Mouse (Mus musculus): ENCODE results near the gene Col6a5.

The Col6a5 gene

DNA sequence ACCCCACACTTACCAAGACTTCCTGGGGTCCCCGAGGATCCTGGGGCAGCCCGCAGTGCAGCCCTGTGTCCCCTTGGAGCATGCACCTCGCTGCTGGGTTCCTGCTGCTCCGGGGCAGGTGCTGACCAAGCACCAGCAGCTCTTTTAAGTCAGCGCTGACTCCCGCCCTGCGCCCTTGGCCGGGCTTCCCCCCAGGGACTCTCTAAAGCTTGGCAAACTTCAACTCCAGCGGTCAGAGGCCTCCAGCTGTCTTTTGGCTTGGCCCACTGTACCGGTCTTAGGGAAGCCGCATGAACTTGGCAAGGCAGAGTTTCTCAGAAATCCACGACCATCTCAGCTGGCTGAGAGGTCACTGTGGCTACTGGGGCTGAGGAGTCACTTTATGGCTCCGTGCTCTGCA lies at the start of gene Col6a5:
TSS of gene Col6a5 (minus strand) at position 111 of the 400 bp plus-strand sequence.
- peak; percentile 66 for DNase-seq

DNA sequence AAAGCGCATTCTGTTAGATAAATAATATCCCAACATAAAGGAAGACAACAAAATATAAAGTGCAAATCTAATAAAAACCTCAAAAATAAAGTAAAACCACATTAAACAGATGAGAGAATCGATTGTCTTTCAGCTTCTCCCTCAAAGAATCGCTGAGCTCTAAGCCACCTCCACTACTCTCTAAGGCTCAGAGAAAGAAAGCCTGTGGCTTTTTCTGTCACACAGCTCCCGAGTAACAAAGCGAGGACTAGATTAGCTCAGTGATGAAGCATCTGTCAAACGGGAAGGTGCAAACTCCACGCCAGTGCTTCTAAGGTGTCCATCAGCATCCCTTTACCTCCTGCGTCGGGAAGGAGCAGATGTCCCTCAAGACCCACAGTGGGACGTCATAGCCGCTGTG lies 37.5 kb upstream of the Col6a5 start:
- no peak for DNase-seq

DNA sequence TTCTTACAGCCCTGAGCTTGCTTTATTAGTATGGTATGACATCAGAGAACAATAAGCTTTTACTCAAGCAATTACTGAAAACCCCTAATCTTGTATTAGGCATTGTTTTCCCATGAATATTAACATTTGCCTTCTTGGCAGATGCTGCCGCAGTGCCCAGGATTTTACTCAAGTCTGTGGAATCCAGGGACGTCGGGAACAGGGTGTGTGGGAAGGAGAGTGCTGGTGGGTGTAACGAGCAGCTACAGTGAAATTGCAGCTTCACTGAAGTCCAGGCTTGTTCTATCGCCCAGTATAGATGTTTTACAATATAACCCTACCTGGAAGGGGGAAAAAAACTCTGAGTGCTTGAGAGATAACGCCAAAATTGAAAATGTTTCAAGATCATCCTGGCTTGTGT lies 32.0 kb upstream of the Col6a5 start:
- no peak for DNase-seq

DNA sequence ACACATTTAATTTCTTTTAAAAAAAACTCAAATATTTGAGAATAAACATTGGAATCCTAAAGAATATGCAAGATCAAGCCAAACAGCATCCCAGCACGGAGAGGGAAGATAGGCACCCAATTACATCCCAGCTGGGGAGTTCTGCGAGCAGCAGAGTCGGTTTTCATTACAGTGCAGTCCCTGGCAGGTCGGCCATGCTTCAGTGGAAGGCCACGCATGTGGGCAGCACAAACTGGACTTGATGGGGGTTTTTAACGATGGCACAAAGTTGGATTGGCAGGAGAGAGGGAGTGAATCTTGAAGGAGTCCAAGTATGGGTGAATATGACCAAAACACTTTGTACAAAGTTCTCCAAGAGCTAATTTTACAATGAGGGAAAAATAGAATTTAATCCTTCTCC lies 29.7 kb upstream of the Col6a5 start:
- DNase-seq: no peak

DNA sequence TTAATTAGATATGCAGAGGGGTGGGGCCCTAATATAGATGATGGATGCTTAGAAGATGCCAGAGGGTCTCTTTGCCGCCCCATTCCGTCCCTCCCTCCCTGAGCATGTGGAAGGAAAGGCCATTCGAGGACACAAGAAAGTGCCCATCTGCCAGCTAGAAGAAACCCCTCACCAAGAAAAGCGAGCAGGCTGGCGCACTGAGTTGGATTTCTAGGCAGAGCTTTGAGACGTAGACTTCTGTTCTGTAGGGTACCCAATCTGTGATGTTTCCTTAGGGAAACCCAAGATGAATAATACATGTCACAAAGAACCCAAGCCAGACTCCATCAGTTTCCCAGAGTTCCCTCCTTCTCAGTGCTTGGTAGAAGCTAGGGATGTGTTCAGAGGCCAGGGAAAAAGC lies 29.0 kb upstream of the Col6a5 start:
- no peak for DNase-seq

DNA sequence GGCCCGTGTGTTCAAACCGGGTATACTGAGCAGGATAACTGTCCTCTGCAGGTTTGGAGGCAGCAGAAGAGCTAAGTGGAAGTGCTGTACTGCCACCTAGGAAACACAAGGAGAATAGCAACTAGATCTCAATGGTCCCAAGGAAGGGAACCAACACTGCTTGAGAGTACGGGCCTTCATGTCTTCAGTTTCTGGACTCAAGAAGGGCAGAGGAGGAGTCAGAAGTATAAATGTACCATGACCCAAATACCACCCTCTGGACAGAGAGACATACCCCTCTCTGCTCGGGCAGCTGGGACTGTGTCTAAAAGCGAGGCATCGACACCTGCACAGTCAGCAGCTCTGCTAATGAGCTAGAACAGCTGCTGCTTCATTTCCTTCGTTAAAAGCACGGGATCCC lies 27.7 kb upstream of the Col6a5 start:
- DNase-seq: no peak

DNA sequence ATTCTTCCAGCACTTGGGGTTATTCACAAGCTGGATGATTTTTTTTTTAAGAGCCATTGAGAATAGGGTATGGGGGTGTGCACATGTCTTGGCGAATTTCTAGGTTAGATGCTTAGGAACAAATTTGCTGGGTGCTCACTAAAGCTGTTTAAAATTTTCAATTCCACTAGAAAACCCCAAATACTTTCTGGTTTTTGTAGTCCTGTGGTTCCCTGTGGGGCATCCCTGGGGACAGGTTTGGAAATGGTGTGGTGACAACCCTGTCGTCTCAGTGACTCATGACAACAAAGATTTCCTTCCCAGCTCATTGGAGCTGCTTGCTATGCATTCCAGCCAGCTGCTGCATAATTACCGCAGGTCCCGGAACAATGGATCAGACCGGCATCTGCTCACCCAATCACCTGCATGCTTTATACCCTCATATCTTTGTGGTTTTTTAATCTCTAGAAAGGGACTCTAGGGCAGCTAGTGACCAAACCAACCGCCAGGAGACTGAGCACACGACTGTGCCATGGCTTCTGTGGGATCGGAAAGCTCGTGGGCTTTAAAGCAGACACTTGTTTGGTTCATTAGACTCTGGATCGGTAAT lies 24.6 kb upstream of the Col6a5 start:
- no peak for DNase-seq

DNA sequence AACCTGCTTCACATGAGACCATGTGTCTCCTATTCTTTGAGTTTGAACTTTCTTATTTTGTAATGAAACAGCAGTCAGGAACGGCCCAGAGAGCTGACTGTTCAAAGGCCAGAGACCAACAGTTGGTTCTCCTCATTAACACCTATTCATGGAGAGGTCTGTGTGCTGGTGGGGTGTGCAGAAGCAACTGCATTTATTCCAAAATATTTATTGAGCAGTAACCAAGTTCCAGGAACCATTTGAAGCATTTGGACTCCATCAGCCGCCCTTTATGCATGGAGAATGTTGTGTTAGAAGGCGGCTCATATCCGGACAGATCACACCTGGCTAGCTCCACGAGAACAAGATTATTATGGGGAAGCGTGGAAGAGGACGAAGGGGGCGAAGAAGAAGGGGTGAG lies 18.0 kb upstream of the Col6a5 start:
- DNase-seq: peak; percentile 47

DNA sequence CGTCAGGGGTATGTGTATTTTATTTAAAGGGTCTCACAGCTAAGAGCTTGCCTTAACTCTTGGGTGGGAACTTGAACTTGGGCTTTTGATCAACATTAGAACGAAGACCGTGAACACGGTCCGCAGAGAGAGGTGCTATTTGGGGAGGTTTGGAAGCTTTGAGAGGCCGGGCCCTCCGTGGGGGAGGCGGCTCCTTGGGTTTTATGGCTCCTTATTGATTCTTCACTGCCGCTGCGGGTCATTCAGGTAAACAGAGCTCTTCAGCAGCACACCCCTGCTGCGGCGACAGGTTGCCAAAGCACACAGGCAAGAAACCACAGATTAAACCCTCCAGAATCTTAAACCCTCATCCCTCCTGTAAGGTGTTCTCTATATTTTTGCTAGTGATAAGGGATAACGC lies 16.4 kb upstream of the Col6a5 start:
- DNase-seq: no peak

DNA sequence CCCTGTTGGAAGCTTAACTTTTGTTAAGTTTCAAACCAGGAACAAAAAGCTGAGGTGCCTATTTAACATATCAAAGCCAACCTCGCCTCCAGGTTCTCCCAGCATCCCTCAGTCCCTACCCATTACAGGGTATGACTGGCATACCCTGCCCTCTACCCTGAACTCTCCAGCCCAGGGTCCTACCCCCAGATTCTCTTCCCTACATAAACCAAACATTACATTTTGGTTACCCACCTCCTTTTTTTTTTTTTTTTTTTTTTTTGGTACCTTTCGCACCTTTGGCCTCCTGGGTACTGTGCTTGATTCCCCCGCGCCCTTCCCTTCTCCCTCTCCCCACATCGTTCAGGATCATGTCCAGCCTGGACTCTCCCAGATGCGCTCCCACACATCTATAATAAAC lies 15.9 kb upstream of the Col6a5 start:
- no peak for DNase-seq

DNA sequence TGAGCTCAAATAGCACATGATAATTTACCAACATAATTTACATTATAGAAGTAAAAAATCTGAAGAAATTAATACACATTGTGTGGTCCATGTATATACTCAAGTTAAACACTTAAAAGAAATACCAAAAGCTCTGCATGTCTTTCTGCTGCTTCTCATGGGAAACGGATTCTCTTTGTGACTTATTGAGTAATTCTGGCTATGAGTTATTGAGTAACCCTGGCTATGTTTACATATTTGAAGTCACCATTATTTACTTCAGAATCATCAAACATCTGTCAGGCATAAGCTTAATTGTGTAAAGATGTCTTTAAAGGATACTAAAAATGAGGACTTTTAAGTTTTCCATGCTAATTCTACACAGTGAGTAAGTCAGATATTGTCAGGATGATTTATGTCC lies 13.3 kb upstream of the Col6a5 start:
- DNase-seq: no peak

DNA sequence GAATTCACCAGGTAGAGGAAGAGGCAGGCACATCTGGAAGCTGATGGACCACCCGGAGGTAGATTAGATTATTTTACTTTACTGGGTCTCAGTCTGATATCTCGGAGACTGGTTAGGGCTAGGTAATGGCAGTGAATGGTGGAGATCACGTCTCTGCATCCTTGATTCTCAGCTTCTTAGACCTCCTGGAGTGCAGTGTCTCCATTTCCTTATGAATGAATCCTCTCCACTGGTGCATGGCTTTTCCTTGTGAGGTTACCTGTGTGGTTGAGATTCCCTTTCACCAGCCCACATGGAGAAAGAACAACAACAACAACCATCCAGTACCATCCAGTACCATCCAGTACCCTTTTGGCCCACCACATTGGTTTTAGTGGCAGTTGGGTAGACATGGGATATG lies 11.6 kb upstream of the Col6a5 start:
- DNase-seq: no peak

DNA sequence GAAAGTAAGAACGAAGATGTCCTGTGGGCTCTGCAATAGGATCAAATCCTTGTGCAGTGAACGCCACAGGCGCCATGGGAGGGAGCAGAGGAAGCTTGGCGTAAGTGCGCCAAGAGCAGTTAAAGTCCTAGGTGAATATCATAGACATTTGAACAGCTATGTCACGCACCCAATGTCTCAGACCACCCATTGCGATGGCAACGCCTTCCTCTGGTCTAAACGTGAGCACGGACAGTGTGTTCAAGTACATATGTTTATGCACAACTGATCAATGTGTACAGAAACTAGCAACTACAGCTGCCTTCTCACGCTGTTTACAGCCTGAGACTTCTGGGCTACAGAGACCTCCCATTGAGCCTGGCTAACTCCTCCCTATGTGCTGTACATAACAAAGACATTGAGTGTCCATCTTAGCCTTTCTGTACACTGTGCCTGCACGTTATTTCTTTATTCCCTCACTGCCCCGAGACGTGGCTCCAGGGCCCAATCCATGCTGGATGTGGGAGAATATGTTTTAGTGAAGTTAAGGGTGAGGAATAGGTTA lies 11.0 kb upstream of the Col6a5 start:
- DNase-seq: no peak

DNA sequence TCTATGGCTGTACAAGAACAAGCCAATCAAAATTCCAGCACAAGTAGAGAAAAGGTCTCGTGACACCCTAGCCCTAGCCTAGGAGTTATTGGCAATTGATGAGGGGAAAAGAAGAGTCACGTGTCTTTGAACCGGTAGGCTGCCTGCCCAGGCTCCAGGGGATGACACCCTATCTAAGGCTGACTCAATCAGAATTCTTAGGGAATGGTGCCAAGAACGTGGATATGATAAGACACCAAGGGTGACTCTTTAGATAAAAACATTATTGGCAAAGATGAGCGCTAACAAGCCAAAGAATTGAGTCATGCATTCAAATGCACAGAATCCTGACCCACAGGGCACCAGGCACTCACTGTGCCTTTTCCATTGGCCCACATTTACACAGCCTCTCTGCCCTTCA lies 10.5 kb upstream of the Col6a5 start:
- no peak for DNase-seq

DNA sequence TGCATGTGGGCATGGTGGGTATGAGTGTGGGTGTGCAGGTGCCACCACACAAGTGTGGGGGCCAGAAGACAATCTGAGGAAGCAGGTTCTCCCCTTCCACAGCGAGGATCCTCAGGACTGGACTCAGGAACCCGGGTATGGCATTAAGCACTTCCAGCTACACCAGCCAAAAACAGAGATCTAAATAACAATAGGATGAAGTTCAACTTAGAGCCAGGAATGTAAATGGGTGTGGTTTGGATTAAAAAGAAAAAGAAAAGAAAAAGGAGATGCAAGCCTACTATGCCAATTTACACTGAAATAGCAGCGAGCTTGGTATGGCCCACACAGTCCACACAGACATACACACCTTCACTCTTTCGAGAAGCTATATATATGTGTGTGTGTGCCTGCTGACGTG lies 7.5 kb upstream of the Col6a5 start:
- DNase-seq: no peak

DNA sequence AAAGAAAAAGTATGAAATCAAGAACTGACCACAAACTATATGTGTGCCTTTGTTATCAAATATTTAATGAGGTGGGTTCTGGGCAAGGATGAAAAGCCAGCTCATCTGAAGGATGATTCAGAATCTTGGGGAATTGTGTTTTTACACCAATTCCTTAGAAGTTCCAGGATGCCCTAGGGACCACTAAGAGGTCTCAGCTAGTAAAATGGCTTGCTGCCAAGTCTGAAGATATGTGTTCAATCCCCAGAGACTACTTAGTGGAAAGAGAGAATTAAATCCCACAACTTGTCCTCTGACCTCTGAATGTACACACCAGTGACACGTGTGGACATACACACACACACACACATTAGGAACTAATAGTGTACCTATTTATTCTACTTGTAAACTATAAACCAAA lies 1.3 kb downstream of the Col6a5 start:
- DNase-seq: no peak

DNA sequence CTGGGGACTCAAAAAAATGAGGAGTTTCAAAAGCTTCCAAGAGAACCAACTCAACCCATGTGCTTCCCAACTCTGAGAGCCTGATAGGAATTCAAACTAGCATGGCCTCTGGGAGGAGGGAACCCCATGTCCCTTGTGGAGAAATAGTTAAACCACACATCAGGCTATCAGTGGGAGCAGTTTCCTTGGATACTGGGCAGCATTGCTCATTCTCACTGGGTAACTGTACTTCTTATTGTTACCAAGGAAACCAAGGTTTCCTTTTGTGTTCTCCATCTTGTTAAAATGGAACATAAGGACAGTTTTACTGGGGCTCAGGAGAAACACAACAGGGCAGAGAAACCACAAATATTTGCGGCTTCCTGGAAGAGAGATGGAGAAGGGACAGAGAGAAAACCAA lies 10.7 kb downstream of the Col6a5 start:
- no peak for DNase-seq

DNA sequence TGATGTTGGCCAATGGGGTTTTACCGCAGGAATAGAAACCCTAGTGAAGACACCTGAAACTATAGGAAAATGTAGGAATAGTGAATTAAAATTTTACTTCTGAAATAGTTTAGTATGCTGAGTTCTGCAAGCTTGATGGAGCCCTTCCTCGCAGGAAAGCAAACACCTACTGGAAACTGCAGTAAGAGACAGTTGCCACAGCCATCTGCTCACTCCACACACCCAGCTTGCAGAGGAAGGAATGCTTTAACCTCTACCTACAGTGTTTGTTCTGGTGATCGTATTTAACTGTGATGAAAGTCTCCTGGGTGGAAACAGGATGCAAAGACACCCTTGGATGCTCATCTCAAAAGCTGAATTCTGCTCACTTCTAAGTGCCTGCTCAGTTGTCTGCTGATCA lies 12.9 kb downstream of the Col6a5 start:
- DNase-seq: no peak

DNA sequence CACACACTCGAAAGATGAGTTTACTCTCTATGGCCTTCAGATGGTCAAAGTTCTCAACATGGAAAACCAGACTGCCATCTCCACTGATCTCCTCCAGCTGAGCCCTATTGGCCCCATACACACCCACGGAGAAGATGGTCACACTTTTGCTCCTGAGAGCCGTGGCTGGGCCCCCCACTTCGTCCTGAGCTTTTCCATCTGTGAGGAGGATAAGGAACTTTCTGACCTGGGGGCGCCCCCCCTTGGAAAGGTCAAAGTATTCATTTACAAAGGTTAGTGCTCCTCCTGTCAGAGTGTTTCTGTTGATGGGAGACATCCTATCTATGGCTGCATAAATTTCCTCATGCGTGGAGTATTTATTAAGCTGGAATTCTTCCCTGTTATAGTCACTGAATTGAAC lies 26.6 kb downstream of the Col6a5 start:
- no peak for DNase-seq

DNA sequence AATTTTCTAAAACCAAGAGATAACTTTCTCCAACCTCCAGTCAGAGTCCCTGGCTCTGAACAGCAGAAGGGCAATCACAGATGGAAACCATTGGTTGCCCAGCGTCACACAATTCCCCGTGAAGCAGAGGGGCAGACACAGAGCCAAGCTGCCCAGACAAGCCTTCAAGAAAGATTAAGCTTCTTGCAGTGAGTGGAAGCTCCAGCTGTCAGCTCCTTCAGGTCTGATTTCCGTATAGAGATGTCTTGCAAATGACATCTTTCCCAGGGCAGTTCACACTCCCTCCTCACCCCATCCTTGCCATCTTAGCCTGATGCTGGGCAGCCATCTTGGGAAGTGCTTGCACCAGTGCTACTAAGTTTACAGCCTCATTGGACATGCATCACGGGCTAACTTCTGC lies 31.2 kb downstream of the Col6a5 start:
- no peak for DNase-seq

DNA sequence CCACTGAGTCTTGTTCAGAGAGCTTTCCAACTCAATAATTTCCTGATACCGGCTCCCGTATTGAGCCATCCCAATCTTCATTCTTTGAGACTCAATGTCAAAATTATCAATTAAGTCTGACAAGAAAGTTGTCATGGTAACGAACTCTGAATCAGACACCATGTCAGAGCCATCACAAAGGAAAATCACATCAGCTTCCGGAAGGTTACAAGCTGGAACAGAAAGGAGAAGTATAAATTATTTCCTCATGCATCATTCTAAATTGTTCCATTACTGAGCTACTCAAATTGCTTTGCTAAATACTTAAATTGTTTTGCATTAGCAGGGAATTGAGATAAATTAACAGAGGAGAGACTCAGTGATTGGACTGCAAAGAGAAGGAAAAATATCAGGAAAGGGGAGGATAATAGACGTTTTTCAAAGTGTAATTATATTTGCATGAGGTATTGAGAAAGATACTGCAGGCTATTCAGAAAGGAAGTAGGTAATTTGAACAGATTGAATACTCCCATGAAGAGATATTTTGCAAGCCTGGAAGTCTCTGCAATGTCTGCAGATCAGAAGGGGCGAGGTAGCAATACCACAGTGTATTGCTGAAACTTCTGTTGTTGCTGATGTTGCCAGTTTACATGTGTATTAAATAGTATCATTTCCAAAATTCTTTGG lies 31.9 kb downstream of the Col6a5 start:
- DNase-seq: no peak

DNA sequence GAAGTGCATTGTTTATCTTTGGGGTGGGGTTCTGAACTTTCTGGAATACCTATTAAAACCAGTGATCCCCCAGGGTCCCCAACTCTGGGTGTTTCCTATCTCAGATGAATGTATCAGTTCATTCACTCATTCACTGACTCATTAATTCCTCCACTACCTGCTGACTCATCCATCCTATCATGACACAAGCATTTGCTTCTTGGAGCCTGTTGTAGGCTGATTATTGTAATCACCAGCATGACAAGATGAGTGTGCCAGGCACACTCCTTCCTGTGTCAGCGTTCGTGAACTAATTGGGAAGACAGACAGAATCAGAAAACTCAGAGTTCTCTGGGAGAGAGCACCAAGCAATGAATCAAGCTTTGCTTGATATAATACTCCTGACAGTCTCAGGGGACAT lies 36.8 kb downstream of the Col6a5 start:
- no peak for DNase-seq

DNA sequence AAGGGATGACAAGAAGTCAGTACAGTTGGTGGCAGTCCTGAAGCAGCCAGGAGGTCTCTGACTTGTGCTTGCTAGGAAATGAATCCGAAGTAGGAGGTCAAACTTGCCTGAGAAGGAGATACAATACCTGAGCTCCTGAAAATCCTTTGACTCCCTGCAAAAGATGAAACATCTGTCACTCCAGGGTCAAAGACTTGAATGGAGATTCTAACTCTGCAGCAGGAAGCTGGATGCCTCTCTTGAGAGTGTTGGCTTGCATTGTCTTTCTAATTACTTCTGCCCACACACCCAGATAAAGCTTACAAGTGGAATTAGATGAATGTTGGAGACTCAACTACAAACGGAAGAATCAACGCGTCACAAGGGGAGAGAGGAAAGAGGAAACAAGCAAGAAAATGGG lies 45.3 kb downstream of the Col6a5 start:
- no peak for DNase-seq

DNA sequence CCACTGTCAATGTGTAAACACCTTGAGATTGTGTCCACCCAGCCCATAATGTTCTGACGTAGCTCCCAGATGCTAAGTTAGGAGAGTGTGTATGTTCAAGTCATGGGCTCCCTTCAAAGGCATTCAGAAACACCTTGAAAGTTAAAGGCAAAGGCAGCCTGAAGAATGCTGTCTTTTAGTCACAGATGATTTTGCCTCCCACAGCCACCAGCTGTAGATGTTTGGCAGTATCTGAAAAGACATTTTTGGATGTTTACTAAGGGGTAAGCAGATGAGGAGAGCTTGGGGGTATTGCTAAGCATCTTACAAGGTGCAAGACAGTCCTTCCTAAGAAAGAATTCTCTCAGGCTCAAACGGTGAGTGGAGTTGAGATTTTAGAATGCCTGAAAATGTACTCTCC lies 50.3 kb downstream of the Col6a5 start:
- no peak for DNase-seq

DNA sequence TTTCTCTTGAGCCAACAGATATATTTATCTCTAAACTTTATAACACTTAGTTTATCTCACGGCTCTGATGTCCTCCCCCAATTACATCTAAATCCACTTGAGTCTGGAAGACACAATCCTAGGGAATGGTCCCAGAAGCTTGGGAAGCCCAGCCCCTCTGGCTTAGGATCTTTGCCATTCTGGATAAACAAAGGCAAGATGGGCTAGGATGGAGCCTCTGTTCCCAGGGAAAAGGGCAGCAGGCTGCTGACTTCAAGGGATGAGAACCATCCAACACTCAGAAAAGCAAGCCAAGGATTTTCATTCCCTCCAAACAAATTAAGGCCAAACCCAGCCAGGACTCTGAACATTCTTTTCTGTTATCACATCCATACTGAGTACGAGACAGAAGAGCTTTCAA lies 51.1 kb downstream of the Col6a5 start:
- DNase-seq: no peak

Data from lung, postnatal 10 days (tissue).